Mouse (Mus musculus) kidney, postnatal 10 days (tissue): Measurements from ENCODE around the gene Crtc1.

Source experiments
- DNase-seq: peaks from one replicate; pipeline ENCODE4 v3.0.0; 2021; ENCODE audit warnings: mixed read lengths

The Crtc1 gene

GRCm38 (mm10) chr8:70439055-70439847 is at the start of gene Crtc1:
Gene Crtc1 (minus strand): TSS chr8:70439579.
- DNase-seq: peak; percentile 98

DNA sequence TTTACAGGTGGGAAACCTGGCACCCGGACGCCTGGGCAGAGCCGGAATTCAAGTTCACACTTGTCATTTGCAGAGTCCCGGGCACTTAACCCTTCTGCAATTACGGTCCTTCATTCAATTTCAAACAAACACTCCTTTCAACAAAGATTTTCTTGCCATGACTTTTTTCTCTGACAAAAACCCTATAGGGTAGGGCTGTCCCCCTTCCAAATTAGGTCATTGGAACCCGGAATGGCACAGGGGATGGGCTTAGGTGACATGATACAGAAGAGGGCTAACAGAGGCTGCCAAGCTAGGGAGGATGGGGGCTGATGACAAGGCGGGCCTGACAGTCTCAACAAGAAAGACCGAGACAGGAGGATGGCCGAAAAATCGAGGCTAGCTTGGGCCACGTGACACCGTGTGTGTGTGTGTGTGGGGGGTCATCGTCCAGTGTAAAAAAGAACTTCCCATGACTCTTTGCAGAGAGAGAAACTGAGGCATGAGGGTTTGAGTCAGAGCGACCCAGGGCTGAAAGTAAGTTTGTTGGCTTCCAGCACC is 49.6 kb upstream of the Crtc1 start:
- no peak for DNase-seq

DNA sequence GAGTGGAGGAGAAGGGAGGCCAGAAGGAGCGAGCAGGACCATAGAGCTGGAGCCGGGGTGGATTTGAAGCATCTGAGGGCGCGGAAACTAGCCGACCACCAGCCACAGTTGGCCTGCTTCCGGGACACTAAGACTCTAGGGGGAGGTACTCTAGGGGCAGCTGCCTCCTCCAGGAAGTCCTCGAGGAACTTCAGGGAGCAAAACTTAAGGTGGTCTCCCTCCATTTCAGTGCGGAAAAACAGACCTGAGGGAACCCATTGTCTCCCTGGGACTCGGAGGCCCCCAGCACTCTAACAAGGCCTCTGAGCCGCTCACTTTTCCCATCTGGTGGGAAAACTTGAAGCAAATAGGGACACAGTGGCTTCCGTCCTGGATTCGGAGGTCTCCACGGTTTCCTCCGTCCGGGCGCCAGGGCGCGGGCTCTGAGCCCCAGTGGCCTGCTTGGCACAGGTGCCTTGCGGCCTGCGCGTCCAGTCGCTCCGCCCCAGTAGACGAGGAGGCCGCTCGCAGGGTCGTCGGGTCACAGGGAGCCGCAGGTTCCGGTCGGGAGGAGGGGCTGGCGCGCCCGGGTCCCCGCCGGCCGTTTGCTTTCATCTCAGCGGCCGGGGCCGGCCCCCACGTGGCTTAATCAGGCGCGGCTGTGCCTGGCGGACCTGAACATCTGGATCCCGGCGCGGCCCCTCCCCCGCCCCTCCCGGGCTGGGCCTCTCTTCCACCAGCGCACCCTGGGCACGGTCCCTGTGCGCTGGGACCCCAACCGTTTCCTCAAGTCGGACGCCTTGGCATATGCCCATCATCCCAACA is 48.8 kb upstream of the Crtc1 start:
- DNase-seq: peak; percentile 54

- DNase-seq: no peak
These were observed 47.7 kb upstream of the Crtc1 start, which contains the start of gene Tmem59l for GRCm38 (mm10) chr8:70486941-70487520. Gene Tmem59l (minus strand): TSS chr8:70487358.

DNA sequence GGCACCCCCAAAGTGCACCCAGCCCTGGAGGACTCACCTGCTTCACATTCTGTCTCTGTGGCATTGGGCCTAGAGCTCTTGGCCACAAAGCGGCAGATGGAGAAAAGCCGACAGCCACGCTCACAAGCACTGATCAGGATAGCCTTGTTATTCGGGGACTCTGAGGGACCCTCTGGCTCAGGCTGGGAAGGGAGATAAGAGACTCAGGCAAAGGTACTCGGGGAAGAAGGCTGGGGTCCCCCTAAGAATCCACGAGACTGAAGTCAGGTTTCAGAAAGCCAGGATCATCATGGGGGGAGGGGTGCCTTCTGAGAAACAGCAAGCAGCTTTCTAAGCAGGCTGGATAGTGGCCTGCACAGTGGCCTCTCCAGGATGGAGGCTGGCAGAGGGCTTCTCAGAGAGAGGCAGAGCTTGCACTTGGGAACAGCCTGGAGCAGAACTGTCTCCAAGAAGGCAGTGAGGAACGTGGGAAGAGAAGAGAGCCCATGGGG is 46.9 kb upstream of the Crtc1 start:
- no peak for DNase-seq

DNA sequence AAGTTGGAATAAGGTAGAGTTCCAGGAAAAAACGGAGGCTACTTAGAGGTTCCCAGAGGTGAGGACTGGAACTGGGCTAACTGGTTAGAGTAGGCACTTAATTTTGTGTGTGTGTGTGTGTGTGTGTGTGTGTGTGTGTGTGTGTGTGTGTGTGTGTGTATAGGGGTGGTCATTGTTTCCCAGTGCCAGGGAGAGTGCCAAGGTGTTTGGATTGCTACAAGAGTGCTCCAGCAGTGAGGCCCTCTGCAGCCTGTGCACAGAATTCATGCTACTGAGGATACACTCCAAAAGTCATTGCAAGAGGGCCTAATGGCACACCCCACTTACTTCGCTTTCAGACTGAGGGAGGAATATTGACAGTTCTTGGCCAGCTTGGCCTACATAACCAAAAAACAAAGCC is 43.6 kb upstream of the Crtc1 start:
- DNase-seq: no peak

DNA sequence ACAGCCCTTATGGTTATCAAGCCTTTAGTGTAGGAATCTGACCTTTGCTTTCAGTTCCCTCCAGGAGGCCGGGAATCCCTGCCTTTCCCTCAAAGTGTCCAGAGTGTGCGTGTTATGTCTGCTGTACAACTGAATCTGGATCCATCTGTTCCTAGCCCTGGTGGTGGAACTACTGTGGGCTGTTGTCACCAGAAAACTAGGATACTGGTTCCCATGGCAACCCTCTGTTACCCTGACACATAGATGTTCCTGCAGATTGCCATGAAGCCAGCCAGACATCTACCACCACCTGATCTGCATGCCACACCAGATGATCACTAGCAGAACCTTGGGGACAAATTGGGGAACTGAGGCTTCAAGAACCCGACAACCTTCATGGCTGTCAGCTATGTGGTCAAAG is 42.5 kb upstream of the Crtc1 start:
- no peak for DNase-seq

GRCm38 (mm10) chr8:70477269-70477982 is 38.0 kb upstream of the Crtc1 start:
- DNase-seq: peak; percentile 55

DNA sequence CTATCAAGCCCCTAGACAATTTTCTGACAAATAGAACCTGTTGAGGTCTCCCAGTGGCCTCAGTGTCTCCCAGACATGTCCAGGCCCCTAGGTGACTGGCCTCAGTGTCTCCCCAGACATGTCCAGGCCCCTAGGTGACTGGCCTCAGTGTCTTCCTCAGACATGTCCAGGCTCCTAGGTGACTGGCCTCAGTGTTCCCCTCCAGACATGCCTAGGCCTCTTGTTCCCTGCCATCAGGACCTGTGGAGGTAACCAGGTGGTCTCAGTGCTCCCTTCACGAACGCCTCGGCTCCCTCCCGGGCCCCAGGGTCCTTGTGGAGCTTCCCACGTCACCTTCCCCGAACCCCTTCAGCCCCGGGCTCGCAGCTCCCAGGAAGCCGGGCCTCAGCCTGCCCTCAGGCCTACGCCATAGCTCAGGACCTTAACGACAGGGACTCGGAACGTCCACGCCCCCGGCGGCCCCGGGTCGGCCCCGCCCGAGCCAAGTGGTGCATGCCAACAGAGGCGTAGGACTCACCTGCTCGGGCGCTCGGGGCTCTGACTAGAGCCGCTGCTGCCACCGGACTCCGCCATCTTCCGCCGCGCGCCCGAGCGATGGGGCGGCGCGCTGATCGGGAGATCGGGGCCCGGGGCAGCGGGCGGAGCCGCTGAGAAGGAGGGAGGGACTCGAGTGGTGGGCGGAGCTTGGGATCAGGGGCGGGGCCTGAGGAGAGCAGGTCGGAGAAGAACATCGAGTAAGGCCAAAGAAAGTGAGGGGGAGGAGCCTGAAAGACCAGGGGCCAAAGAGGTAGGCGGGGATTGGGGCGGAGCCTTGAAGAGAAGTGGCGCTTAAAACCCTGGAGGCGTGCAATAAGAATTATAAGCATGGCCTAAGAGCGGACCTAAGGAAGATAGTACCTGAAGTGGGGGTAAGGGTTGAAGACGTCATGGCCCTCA is 37.2 kb upstream of the Crtc1 start, which contains the start of gene Klhl26:
Gene Klhl26 (minus strand): TSS at position 636 of the 936 bp plus-strand sequence.
- peak; percentile 98 for DNase-seq

DNA sequence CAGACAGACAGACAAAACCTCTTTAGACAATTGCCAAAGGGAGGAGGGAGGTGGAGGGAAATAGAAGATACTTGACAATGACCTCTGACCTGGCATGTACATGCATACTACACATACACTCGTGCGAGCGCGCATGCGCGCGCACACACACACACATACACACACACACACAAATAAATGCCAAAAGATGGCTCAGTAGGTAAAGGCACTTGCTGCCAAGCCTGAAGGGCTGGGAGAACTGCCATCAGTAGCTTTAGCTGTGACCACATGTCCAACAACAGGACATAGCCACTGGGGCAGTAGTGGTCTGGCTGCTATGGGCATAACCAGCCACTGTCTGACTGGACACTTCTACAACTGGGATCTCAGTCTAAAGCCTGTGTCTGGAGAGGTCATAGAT is 32.5 kb upstream of the Crtc1 start:
- no peak for DNase-seq

GRCm38 (mm10) chr8:70469938-70470337 is 30.6 kb upstream of the Crtc1 start:
- no peak for DNase-seq

DNA sequence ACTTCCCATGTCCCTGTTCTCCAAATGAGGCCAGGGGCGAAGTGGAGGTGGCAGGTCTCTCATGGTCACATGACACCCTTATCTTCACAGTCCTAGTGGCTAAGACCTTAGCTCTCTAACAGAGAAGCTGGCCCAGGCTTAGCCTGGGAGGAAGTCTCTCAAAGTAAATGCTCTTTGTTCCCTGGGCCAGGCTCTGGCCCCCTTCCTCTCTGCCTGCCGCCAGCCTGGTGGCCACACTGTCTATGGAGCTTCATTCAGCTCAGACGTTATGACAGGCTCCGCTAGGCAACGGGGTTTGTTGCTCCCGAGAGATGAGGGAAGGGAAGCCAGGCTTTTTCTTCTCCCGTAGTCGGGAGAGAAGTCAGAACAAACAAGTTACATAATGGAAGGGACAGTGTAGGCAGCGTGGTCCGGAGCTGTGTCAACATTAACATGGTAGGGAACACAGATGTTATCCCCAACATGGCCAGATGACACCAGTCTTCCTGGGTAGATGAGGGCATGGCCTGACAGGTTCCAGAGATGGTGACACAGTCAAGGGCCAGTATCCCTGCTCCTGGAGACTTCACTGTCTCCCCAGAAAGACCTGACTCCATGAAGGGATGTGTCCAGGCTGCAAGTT is 30.0 kb upstream of the Crtc1 start:
- DNase-seq: no peak

DNA sequence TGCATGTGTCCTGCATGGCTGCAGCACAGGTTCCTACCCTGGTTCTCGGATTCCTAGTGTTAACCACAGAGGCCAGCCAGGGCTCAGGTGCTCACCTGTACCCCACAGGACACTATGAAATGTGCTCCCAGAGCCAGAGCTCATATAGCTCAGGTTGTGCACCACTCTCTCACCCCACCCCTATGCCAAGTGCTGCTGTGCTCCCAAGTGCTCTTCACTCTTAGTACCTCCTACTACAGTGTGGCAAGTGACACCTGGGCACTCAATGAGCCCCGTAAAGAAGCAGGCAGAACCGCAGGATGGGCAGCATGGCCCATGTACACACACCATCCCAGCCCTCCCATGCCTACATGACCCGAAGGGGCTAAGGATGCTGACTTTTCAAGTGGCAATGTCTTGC is 29.4 kb upstream of the Crtc1 start:
- DNase-seq: no peak

GRCm38 (mm10) chr8:70467907-70468306 is 28.5 kb upstream of the Crtc1 start:
- no peak for DNase-seq

- DNase-seq: peak; percentile 57
These were observed 27.9 kb upstream of the Crtc1 start for GRCm38 (mm10) chr8:70467229-70467725.

DNA sequence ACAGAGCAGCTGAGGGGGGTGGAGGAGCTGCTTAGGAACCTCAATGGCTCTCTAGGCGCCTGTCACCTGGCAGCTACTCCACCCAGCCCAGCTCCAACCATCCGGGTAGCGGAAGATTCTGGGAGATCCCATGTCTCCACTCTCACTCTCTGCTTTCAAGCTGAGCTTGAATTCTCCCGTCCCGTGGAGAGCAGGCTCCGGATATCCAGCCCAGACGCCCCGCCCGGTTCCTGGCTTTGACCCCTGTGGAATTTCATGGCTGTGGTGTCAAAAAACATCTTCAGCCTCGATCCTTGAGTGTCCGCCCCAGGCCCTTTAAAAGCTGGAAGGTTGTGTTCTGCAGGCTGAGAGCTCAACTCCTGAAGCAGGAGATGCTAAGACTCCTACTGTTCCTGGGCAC is 27.4 kb upstream of the Crtc1 start:
- peak; percentile 74 for DNase-seq

- no peak for DNase-seq
These were observed 26.9 kb upstream of the Crtc1 start for GRCm38 (mm10) chr8:70466305-70466704.

DNA sequence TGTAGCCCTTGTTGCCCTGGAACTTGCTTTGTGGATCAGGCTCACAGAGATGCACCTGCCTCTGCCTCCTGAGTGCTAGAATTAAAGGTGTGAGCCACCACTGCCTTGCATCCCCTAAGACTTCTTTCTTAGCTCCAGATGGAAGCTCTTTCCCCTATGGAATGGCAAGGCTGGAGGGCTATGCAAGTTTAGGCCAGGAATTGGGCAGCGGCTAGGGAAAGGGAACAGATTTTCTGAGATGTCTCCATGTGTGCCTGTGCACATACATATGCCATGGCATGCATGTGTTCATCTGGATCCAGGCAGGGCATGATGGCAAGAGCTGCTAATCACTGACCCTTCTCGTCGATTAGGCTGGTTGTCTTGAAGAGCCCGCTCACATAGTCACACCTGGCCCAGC is 26.3 kb upstream of the Crtc1 start:
- DNase-seq: no peak

GRCm38 (mm10) chr8:70464162-70464561 is 24.8 kb upstream of the Crtc1 start:
- no peak for DNase-seq

GRCm38 (mm10) chr8:70463306-70463705 is 23.9 kb upstream of the Crtc1 start:
- no peak for DNase-seq

GRCm38 (mm10) chr8:70462516-70462813 is 23.1 kb upstream of the Crtc1 start:
- no peak for DNase-seq
